In genomic region chr12:75522360-75522759, GRCm38 (mm10) we compare ENCODE assay signal across 20 mouse cellular contexts.
A peak's percentile ranks its signal among the peaks of the same experiment; 100 is the strongest.
DNase-seq lines count a peak whose midpoint lies in the region; ATAC-seq lines count a peak whose summit lies in the region.
"Had no signal": no experiment of that assay in that cellular context is flagged by ENCODE, and none has a peak within 500 bp of the region (broad histone marks: within the 10 kb centered on the region; RNA-seq: fewer than 3 reads in every experiment).

No protein-coding gene starts in this region.

- peaks cover 18% of the 10 kb centered on the region for H3K4me1 ChIP-seq in liver, embryonic 11.5 days (replicated peaks; ENCODE audit: control insufficient read depth, insufficient read depth, low read length)
- H3K4me1 ChIP-seq in liver, embryonic 15.5 days (replicated peaks) = peaks cover 31% of the 10 kb centered on the region

- no peak overlapping the region for H3K4me3 ChIP-seq in liver, embryonic 11.5 days (ENCODE audit: low read depth, low read length)
- H3K4me3 ChIP-seq in liver, embryonic 15.5 days (replicated peaks) = no peak overlapping the region
- H3K4me3 ChIP-seq: embryonic facial prominence, embryonic 15.5 days; erythroblast, embryonic 14.5 days; forebrain, embryonic 10.5 days; forebrain, embryonic 15.5 days; heart, adult 2 months; heart, embryonic 12.5 days; hindbrain, embryonic 15.5 days had no signal

- no peak for DNase-seq in liver, embryonic 11.5 days (ENCODE audit: low spot score)
- DNase-seq in liver = no peak
- DNase-seq in c-Kit-positive CD71-positive TER-119-negative erythroid progenitor cells, embryonic 14.5 days (ENCODE audit: low read depth) = peak; percentile 19
- no peak for DNase-seq in layer of hippocampus, postnatal 14 days (ENCODE audit: low spot score in 2 of 2)
- DNase-seq in adrenal gland, adult 2 months = no peak
- no peak for DNase-seq in cerebellum, adult 11 months
- DNase-seq: cerebellum, adult 2 months; cerebellum, postnatal 10 days; embryo, embryonic 11 days; gastrocnemius, postnatal 36 days; heart, adult 2 months had no signal

- no peaks in the 10 kb centered on the region for H3K27me3 ChIP-seq in liver, embryonic 11.5 days (replicated peaks; ENCODE audit: control insufficient read depth, insufficient read depth, low read length)
- no peaks in the 10 kb centered on the region for H3K27me3 ChIP-seq in liver, embryonic 15.5 days
- H3K27me3 ChIP-seq: embryonic facial prominence, embryonic 15.5 days; forebrain, embryonic 15.5 days; heart, embryonic 12.5 days; hindbrain, embryonic 15.5 days had no signal

- peak; percentile 67; the same call in 1 of the 2 replicates for ATAC-seq in liver, embryonic 11.5 days (replicated peaks; ENCODE audit: low FRiP score)
- 0 out of 2 replicates have a peak, but pooled peaks have one; percentile 44 for ATAC-seq in liver, embryonic 15.5 days (ENCODE audit: insufficient read depth)
- ATAC-seq: CD4-positive, CD25-positive, alpha-beta regulatory T cell, adult 4 months; forebrain, embryonic 15.5 days had no signal

- no peak overlapping the region for H3K4me2 ChIP-seq in liver, embryonic 11.5 days
- H3K4me2 ChIP-seq in liver, embryonic 15.5 days = no peak overlapping the region
- H3K4me2 ChIP-seq: embryonic facial prominence, embryonic 15.5 days; forebrain, embryonic 15.5 days; heart, embryonic 12.5 days; hindbrain, embryonic 15.5 days had no signal

- WGBS in liver, embryonic 11.5 days = 67% methylated on average over 2 of the region's 2 CpGs
- WGBS in liver, embryonic 15.5 days (ENCODE audit: insufficient replicate concordance) = 46% methylated on average over 2 of the region's 2 CpGs

- H3K36me3 ChIP-seq in liver, embryonic 11.5 days (ENCODE audit: control insufficient read depth, insufficient read depth, low read length) = no peaks in the 10 kb centered on the region
- H3K36me3 ChIP-seq in liver, embryonic 15.5 days (replicated peaks) = no peaks in the 10 kb centered on the region
- H3K36me3 ChIP-seq: embryonic facial prominence, embryonic 15.5 days; forebrain, embryonic 15.5 days; hindbrain, embryonic 15.5 days had no signal

- no peaks in the 10 kb centered on the region for H3K9me3 ChIP-seq in liver, embryonic 11.5 days (ENCODE audit: control insufficient read depth, low read length)
- no peaks in the 10 kb centered on the region for H3K9me3 ChIP-seq in liver, embryonic 15.5 days (replicated peaks)
- H3K9me3 ChIP-seq: embryonic facial prominence, embryonic 15.5 days; forebrain, embryonic 10.5 days; forebrain, embryonic 15.5 days; G1E; heart, embryonic 12.5 days; hindbrain, embryonic 15.5 days had no signal

- no peak overlapping the region for H3K27ac ChIP-seq in liver, embryonic 11.5 days (ENCODE audit: low read depth, low read length)
- no peak overlapping the region for H3K27ac ChIP-seq in liver, embryonic 15.5 days (replicated peaks)
- H3K27ac ChIP-seq: embryonic facial prominence, embryonic 15.5 days; forebrain, embryonic 10.5 days; forebrain, embryonic 15.5 days; heart, adult 2 months; hindbrain, embryonic 15.5 days had no signal

- H3K9ac ChIP-seq in liver, embryonic 11.5 days (ENCODE audit: low read depth, low read length) = no peak overlapping the region
- H3K9ac ChIP-seq in liver, embryonic 15.5 days = no peak overlapping the region
- H3K9ac ChIP-seq: embryonic facial prominence, embryonic 15.5 days; forebrain, embryonic 15.5 days; heart, embryonic 12.5 days; hindbrain, embryonic 15.5 days had no signal
